Mouse (Mus musculus): Measurements from ENCODE around the gene Abr. TPM values are rescaled to one million over a fixed set of nuclear protein-coding genes. Genes with fewer than 3 reads are reported as not detected.

The Abr gene
- polyA plus RNA-seq, 1 experiment from 2014 or later, result 73.4 TPM

DNA sequence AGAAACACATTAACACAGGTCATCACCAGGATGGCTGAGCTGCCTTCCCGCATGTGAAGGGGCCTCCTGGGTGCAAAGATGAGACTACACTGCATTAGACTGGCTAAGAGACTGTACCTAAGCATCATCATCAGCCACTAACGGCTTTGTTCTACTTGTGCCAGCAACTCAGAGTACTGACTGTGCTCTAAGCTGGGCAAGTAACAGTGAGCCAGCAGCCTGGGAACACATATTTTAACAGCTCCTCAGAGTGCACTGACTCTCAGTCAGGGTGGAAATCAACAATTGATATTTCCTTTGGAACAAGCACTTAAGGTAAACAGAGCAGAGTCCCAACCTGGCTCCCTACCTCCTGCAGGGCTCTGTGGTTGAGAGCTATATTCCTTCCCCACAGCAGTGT is 250.0 kb downstream of the Abr start:
- no peak for ATAC-seq (ENCODE audit: low FRiP score)
- H3K27ac ChIP-seq, result peak overlapping the region; percentile 42; the same call in 1 of the 2 replicates
- peaks cover 35% of the 10 kb centered on the region for H3K4me1 ChIP-seq

DNA sequence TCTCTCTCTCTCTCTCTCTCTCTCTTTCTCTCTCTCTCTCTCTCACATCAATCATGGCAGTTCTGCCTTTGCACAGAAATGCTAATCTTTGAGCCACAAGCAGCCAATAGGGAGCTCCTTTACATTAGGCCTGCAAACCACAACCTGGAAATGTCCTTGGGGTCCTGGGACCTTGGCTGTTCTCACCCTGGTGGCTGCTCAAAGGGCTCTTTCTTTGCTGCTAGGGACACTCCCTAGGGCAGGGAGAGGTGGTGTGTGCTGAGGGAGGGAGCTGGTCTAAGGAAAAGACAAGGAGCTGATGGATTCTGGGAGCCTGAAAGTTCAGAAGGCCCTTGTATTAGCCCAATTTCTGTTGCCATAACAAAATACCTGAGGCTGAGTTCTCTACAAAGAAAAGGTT is 251.6 kb downstream of the Abr start:
- peaks cover 35% of the 10 kb centered on the region for H3K4me1 ChIP-seq
- H3K9ac ChIP-seq, result no peak overlapping the region
- H3K27ac ChIP-seq, result 0 out of 2 replicates have a peak overlapping the region, but pooled peaks have one; percentile 25
- no peaks in the 10 kb centered on the region for H3K9me3 ChIP-seq
- no peak overlapping the region for H3K4me3 ChIP-seq (replicated peaks)
- no peak for ATAC-seq (ENCODE audit: low FRiP score)
- no peaks in the 10 kb centered on the region for H3K27me3 ChIP-seq
- 0 out of 2 replicates have a peak, but pooled peaks cover 7% of the 10 kb centered on the region for H3K36me3 ChIP-seq (replicated peaks)
- H3K4me2 ChIP-seq, result no peak overlapping the region

More for the DNA sequence above, 250.0 kb downstream of the Abr start:
- 82% methylated on average over 2 of the region's 2 CpGs for WGBS
- H3K9ac ChIP-seq, result no peak overlapping the region
- H3K4me3 ChIP-seq (replicated peaks), result no peak overlapping the region
- no peak overlapping the region for H3K4me2 ChIP-seq
- H3K36me3 ChIP-seq (replicated peaks), result no peaks in the 10 kb centered on the region
- H3K9me3 ChIP-seq, result no peaks in the 10 kb centered on the region
- H3K27me3 ChIP-seq, result no peaks in the 10 kb centered on the region

Other genes starting within 250 kb of the Abr start
- gene Nxn, start 223.2 kb downstream of the Abr start, polyA plus RNA-seq (2016; fragmentation: Nextera tagmentation; extraction: Ambion mirVana), result 48.4 and 58.6 TPM in 2 replicates
- gene Timm22, start 215.4 kb downstream of the Abr start, polyA plus RNA-seq (2016; fragmentation: Nextera tagmentation; extraction: Ambion mirVana), result 103 and 109 TPM in 2 replicates
- not detected in 2 replicates for gene Bhlha9, start 50.2 kb upstream of the Abr start, polyA plus RNA-seq (2016; fragmentation: Nextera tagmentation; extraction: Ambion mirVana)
- gene Trarg1, start 57.5 kb upstream of the Abr start, polyA plus RNA-seq (2016; fragmentation: Nextera tagmentation; extraction: Ambion mirVana), result not detected in 2 replicates
- gene Gosr1, start 141.3 kb upstream of the Abr start, polyA plus RNA-seq (2016; fragmentation: Nextera tagmentation; extraction: Ambion mirVana), result 29.7 and 31.9 TPM in 2 replicates
- gene Cpd, start 224.7 kb upstream of the Abr start, polyA plus RNA-seq (2016; fragmentation: Nextera tagmentation; extraction: Ambion mirVana), result 11.7 and 13.2 TPM in 2 replicates